Comparison of ENCODE assay signal across 7 mouse cellular contexts in the genomic region with DNA sequence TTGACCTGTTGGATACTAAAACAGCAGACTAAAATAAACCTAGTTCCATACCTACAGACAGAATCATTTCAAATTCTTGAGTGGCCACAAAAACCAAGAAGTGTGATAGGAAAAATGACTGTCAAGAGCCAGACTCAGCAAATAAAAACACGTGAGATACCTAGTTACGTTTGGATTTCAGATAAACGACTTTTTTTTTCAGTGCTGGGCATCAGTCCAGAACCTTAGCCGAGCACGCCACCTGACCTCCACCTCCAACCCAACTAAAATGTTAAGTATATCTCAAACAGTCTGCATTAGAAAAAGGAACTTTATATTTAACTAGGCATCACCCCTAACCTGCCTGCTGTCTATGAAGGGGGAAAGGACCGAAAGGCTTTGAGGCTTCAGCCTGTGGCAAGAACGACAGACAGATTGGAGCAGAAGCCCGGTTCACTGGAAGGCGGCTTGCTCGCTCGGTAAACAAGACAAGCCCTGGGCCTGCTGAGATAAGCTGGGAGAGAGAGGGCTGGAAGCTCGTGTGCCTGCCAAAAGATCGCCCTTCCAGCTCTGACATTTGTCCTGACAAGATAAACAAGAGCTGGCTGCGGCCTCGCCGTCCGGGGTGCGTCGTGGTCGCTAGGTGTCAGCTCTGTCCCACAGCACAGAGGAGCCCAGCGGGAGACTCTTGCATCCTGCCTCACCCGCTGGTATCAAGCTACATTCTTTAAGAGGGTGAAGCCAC. TPM values are rescaled to one million over a fixed set of nuclear protein-coding genes. Genes with fewer than 3 reads are reported as not detected.
A peak's percentile ranks its signal among the peaks of the same experiment; 100 is the strongest.
DNase-seq lines count a peak whose midpoint lies in the region; ATAC-seq lines count a peak whose summit lies in the region.

No protein-coding gene starts in this region.

- no peaks in the 10 kb centered on the region for H3K9me3 ChIP-seq in embryonic facial prominence, embryonic 11.5 days (replicated peaks; ENCODE audit: control insufficient read depth, low read length)
- no peaks in the 10 kb centered on the region for H3K9me3 ChIP-seq in limb, embryonic 11.5 days (ENCODE audit: control insufficient read depth, low read length)
- H3K9me3 ChIP-seq in midbrain, embryonic 14.5 days (ENCODE audit: control insufficient read depth, low read length): no peaks in the 10 kb centered on the region

- ATAC-seq in embryonic facial prominence, embryonic 11.5 days (replicated peaks; ENCODE audit: insufficient number of reproducible peaks, low FRiP score, low TSS enrichment, low read depth): peak; percentile 88
- no peak for ATAC-seq in limb, embryonic 11.5 days (ENCODE audit: insufficient number of reproducible peaks, low FRiP score, low TSS enrichment, low read depth)
- ATAC-seq in midbrain, embryonic 14.5 days (ENCODE audit: low FRiP score, low TSS enrichment): peak; percentile 80

- no peaks in the 10 kb centered on the region for H3K27me3 ChIP-seq in embryonic facial prominence, embryonic 11.5 days (ENCODE audit: control insufficient read depth, insufficient read depth, low read length)
- H3K27me3 ChIP-seq in limb, embryonic 11.5 days (ENCODE audit: control insufficient read depth, insufficient read depth, low read length): no peaks in the 10 kb centered on the region
- H3K27me3 ChIP-seq in midbrain, embryonic 14.5 days (ENCODE audit: control insufficient read depth, insufficient read depth, low read length): no peaks in the 10 kb centered on the region

- H3K4me3 ChIP-seq in embryonic facial prominence, embryonic 11.5 days (ENCODE audit: low read depth, low read length): no peak overlapping the region
- H3K4me3 ChIP-seq in limb, embryonic 11.5 days (ENCODE audit: low read depth, low read length): no peak overlapping the region
- peak overlapping the region; percentile 7; the same call in 1 of the 2 replicates for H3K4me3 ChIP-seq in midbrain, embryonic 14.5 days (replicated peaks; ENCODE audit: low read depth, low read length)

- no peak overlapping the region for H3K4me2 ChIP-seq in embryonic facial prominence, embryonic 11.5 days (ENCODE audit: low read depth, low read length)
- H3K4me2 ChIP-seq in limb, embryonic 11.5 days (ENCODE audit: low read depth, severe bottlenecking): 0 out of 2 replicates have a peak overlapping the region, but pooled peaks have one; percentile 24
- peak overlapping the region; percentile 45 for H3K4me2 ChIP-seq in midbrain, embryonic 14.5 days (ENCODE audit: low read length)

- 16% methylated on average over 22 of the region's 22 CpGs for WGBS in embryonic facial prominence, embryonic 11.5 days
- WGBS in limb, embryonic 11.5 days: 20% methylated on average over 22 of the region's 22 CpGs
- 16% methylated on average over 22 of the region's 22 CpGs for WGBS in midbrain, embryonic 14.5 days

- no peaks in the 10 kb centered on the region for H3K4me1 ChIP-seq in embryonic facial prominence, embryonic 11.5 days (ENCODE audit: control insufficient read depth, insufficient read depth, low read length)
- peaks cover 7% of the 10 kb centered on the region for H3K4me1 ChIP-seq in limb, embryonic 11.5 days (ENCODE audit: control insufficient read depth, insufficient read depth, low read length)
- H3K4me1 ChIP-seq in midbrain, embryonic 14.5 days (ENCODE audit: control insufficient read depth, insufficient read depth, low read length): peaks cover 13% of the 10 kb centered on the region

- no peaks in the 10 kb centered on the region for H3K36me3 ChIP-seq in embryonic facial prominence, embryonic 11.5 days (replicated peaks; ENCODE audit: control insufficient read depth, insufficient read depth, low read depth, low read length)
- H3K36me3 ChIP-seq in limb, embryonic 11.5 days (ENCODE audit: control insufficient read depth, insufficient read depth, low read length): no peaks in the 10 kb centered on the region
- no peaks in the 10 kb centered on the region for H3K36me3 ChIP-seq in midbrain, embryonic 14.5 days (ENCODE audit: control insufficient read depth, insufficient read depth, low read length)

- H3K9ac ChIP-seq in embryonic facial prominence, embryonic 11.5 days (replicated peaks; ENCODE audit: low read length): no peak overlapping the region
- H3K9ac ChIP-seq in limb, embryonic 11.5 days (ENCODE audit: low read length): no peak overlapping the region
- H3K9ac ChIP-seq in midbrain, embryonic 14.5 days (replicated peaks; ENCODE audit: low read length): 0 out of 2 replicates have a peak overlapping the region, but pooled peaks have one; percentile 26

- no peak overlapping the region for H3K27ac ChIP-seq in embryonic facial prominence, embryonic 11.5 days (replicated peaks; ENCODE audit: low read depth, low read length)
- H3K27ac ChIP-seq in limb, embryonic 11.5 days (replicated peaks; ENCODE audit: low read depth, low read length): no peak overlapping the region
- no peak overlapping the region; the same call in 1 of the 2 replicates for H3K27ac ChIP-seq in midbrain, embryonic 14.5 days (replicated peaks; ENCODE audit: low read depth, low read length)

- DNase-seq in adrenal gland, adult 8-10 months: peak; percentile 90
- DNase-seq in embryonic facial prominence, embryonic 11.5 days (ENCODE audit: low spot score): peak; percentile 77
- DNase-seq in heart, adult 11 months: peak; percentile 98
- peak; percentile 83 for DNase-seq in kidney, adult 18-20 months
- peak; percentile 73 for DNase-seq in limb, embryonic 11.5 days (ENCODE audit: low spot score)
- DNase-seq in midbrain, embryonic 14.5 days: peak; percentile 88
- DNase-seq in spleen, adult 12 weeks (ENCODE audit: low spot score): peak; percentile 82

RNA-seq across cellular contexts. Expression of a gene that starts 32.8 kb away (rescaled TPM):
- 10 to 100 TPM; 14.2 to 19.3 (median 17.0) TPM for total RNA-seq in adrenal gland, adult 8-10 months (2022)
- polyA plus RNA-seq in embryonic facial prominence, embryonic 11.5 days (2014; fragmentation: Nextera tagmentation; extraction: Ambion mirVana): 23.3 and 24.1 TPM in 2 replicates
- polyA plus RNA-seq in limb, embryonic 11.5 days (2014; fragmentation: Nextera tagmentation; extraction: Ambion mirVana): 25.4 and 25.6 TPM in 2 replicates
- 31.8 and 37.8 TPM in 2 replicates for polyA plus RNA-seq in midbrain, embryonic 14.5 days (2014; fragmentation: Nextera tagmentation; extraction: Ambion mirVana)

RNA-seq across cellular contexts. Expression of a gene that starts 32.9 kb away (rescaled TPM):
- total RNA-seq in adrenal gland, adult 8-10 months (2022): 10 to 100 TPM; 25.5 to 30.2 (median 28.5) TPM
- 17.3 and 18.6 TPM in 2 replicates for polyA plus RNA-seq in embryonic facial prominence, embryonic 11.5 days (2014; fragmentation: Nextera tagmentation; extraction: Ambion mirVana)
- polyA plus RNA-seq in limb, embryonic 11.5 days (2014; fragmentation: Nextera tagmentation; extraction: Ambion mirVana): 19.6 and 19.7 TPM in 2 replicates
- 9.8 and 10.8 TPM in 2 replicates for polyA plus RNA-seq in midbrain, embryonic 14.5 days (2014; fragmentation: Nextera tagmentation; extraction: Ambion mirVana)

RNA-seq across cellular contexts. Expression of a gene that starts 33.5 kb away (rescaled TPM):
- 1 to 10 TPM; 2.1 to 9.3 (median 5.1) TPM for total RNA-seq in adrenal gland, adult 8-10 months (2022)
- polyA plus RNA-seq in embryonic facial prominence, embryonic 11.5 days (2014; fragmentation: Nextera tagmentation; extraction: Ambion mirVana): 0.77 and 0.98 TPM in 2 replicates
- polyA plus RNA-seq in limb, embryonic 11.5 days (2014; fragmentation: Nextera tagmentation; extraction: Ambion mirVana): 0.85 and 1.3 TPM in 2 replicates
- polyA plus RNA-seq in midbrain, embryonic 14.5 days (2014; fragmentation: Nextera tagmentation; extraction: Ambion mirVana): 7.1 and 11.4 TPM in 2 replicates
